Mouse (Mus musculus): ENCODE measurements around the gene Nck1. TPM values are rescaled to one million over a fixed set of nuclear protein-coding genes. Genes with fewer than 3 reads are reported as not detected.
A peak's percentile ranks its signal among the peaks of the same experiment; 100 is the strongest.

Gene Nck1
- polyA plus RNA-seq, 1 experiment from 2014 or later = 61.4 TPM

GRCm38 (mm10) chr9:100465380-100465779 is 80.6 kb downstream of the Nck1 start:
- Histone ChIP-seq H3K27ac (replicated peaks) (no peak overlapping the region), H3K27me3 (replicated peaks; ENCODE audit: low read depth, poor library complexity, severe bottlenecking) (no peaks in the 10 kb centered on the region), H3K36me3 (replicated peaks) (peaks cover 37% of the 10 kb centered on the region), H3K9me3 (no peaks in the 10 kb centered on the region), H3K4me1 (no peaks in the 10 kb centered on the region), H3K4me3 (no peak overlapping the region)
- no peak for DNase-seq (ENCODE audit: low spot score)
- 93% methylated on average over 5 of the region's 5 CpGs for WGBS

- peaks cover 46% of the 10 kb centered on the region for H3K36me3 ChIP-seq (replicated peaks)
- DNase-seq (ENCODE audit: low spot score) = no peak
- no peak overlapping the region for H3K4me3 ChIP-seq
Measured at GRCm38 (mm10) chr9:100463771-100464170, 82.2 kb downstream of the Nck1 start.

GRCm38 (mm10) chr9:100462098-100462497 is 83.8 kb downstream of the Nck1 start:
- no peaks in the 10 kb centered on the region for H3K9me3 ChIP-seq
- H3K4me3 ChIP-seq = no peak overlapping the region
- H3K36me3 ChIP-seq (replicated peaks) = peaks cover 47% of the 10 kb centered on the region
- H3K27me3 ChIP-seq (replicated peaks; ENCODE audit: low read depth, poor library complexity, severe bottlenecking) = no peaks in the 10 kb centered on the region
- no peaks in the 10 kb centered on the region for H3K4me1 ChIP-seq
- WGBS = 90% methylated on average over 4 of the region's 4 CpGs
- no peak overlapping the region for H3K27ac ChIP-seq (replicated peaks)
- DNase-seq (ENCODE audit: low spot score) = no peak

More at GRCm38 (mm10) chr9:100463771-100464170, 82.2 kb downstream of the Nck1 start:
- 78% methylated on average over 2 of the region's 2 CpGs for whole genome bisulfite sequencing
- Histone ChIP-seq H3K4me1 (no peaks in the 10 kb centered on the region), H3K27ac (replicated peaks) (no peak overlapping the region), H3K9me3 (no peaks in the 10 kb centered on the region), H3K27me3 (replicated peaks; ENCODE audit: low read depth, poor library complexity, severe bottlenecking) (no peaks in the 10 kb centered on the region)

GRCm38 (mm10) chr9:100461671-100462070 is 84.3 kb downstream of the Nck1 start:
- H3K27ac ChIP-seq (replicated peaks) = no peak overlapping the region
- no peaks in the 10 kb centered on the region for H3K4me1 ChIP-seq
- 90% methylated on average over 9 of the region's 9 CpGs for whole genome bisulfite sequencing
- no peak overlapping the region for H3K4me3 ChIP-seq
- no peak for DNase-seq (ENCODE audit: low spot score)
- H3K27me3 ChIP-seq (replicated peaks; ENCODE audit: low read depth, poor library complexity, severe bottlenecking) = no peaks in the 10 kb centered on the region
- no peaks in the 10 kb centered on the region for H3K9me3 ChIP-seq
- H3K36me3 ChIP-seq (replicated peaks) = peaks cover 43% of the 10 kb centered on the region

GRCm38 (mm10) chr9:100460203-100460602 is 85.7 kb downstream of the Nck1 start:
- H3K9me3 ChIP-seq = no peaks in the 10 kb centered on the region
- DNase-seq (ENCODE audit: low spot score) = no peak
- H3K4me1 ChIP-seq = no peaks in the 10 kb centered on the region
- WGBS = 98% methylated on average over 9 of the region's 9 CpGs
- peaks cover 5% of the 10 kb centered on the region; the same call in 1 of the 2 replicates for H3K27me3 ChIP-seq (replicated peaks; ENCODE audit: low read depth, poor library complexity, severe bottlenecking)
- no peak overlapping the region for H3K4me3 ChIP-seq
- H3K27ac ChIP-seq (replicated peaks) = no peak overlapping the region
- H3K36me3 ChIP-seq (replicated peaks) = peaks cover 35% of the 10 kb centered on the region

- 90% methylated on average over 17 of the region's 17 CpGs for WGBS
- H3K4me3 ChIP-seq = no peak overlapping the region
- H3K27me3 ChIP-seq (replicated peaks; ENCODE audit: low read depth, poor library complexity, severe bottlenecking) = peaks cover 12% of the 10 kb centered on the region
- peaks cover 12% of the 10 kb centered on the region for H3K4me1 ChIP-seq
- DNase-seq (ENCODE audit: low spot score) = no peak
- no peaks in the 10 kb centered on the region for H3K9me3 ChIP-seq
- H3K36me3 ChIP-seq (replicated peaks) = peaks cover 32% of the 10 kb centered on the region
- H3K27ac ChIP-seq (replicated peaks) = no peak overlapping the region
Measured at GRCm38 (mm10) chr9:100457971-100458681, 87.8 kb downstream of the Nck1 start.

GRCm38 (mm10) chr9:100454664-100454993 is 91.3 kb downstream of the Nck1 start:
- Histone ChIP-seq H3K27ac (replicated peaks) (no peak overlapping the region; the same call in 1 of the 2 replicates), H3K4me3 (peak overlapping the region; percentile 53), H3K9me3 (no peaks in the 10 kb centered on the region), H3K36me3 (replicated peaks) (peaks cover 18% of the 10 kb centered on the region), H3K4me1 (peaks cover 12% of the 10 kb centered on the region), H3K27me3 (replicated peaks; ENCODE audit: low read depth, poor library complexity, severe bottlenecking) (peaks cover 12% of the 10 kb centered on the region)
- WGBS = 25% methylated on average over 9 of the region's 9 CpGs
- no peak for DNase-seq (ENCODE audit: low spot score)

GRCm38 (mm10) chr9:100453944-100454663 is 91.8 kb downstream of the Nck1 start:
- H3K27me3 ChIP-seq (replicated peaks; ENCODE audit: low read depth, poor library complexity, severe bottlenecking) = peaks cover 12% of the 10 kb centered on the region
- H3K4me3 ChIP-seq = peak overlapping the region; percentile 53
- peaks cover 12% of the 10 kb centered on the region for H3K4me1 ChIP-seq
- no peaks in the 10 kb centered on the region for H3K9me3 ChIP-seq
- H3K36me3 ChIP-seq (replicated peaks) = peaks cover 17% of the 10 kb centered on the region
- 9% methylated on average over 25 of the region's 25 CpGs for WGBS
- H3K27ac ChIP-seq (replicated peaks) = no peak overlapping the region; the same call in 1 of the 2 replicates
- DNase-seq (ENCODE audit: low spot score) = peak; percentile 82

GRCm38 (mm10) chr9:100452432-100452831 is 93.5 kb downstream of the Nck1 start:
- Histone ChIP-seq H3K36me3 (replicated peaks) (0 out of 2 replicates have a peak, but pooled peaks cover 3% of the 10 kb centered on the region), H3K27me3 (replicated peaks; ENCODE audit: low read depth, poor library complexity, severe bottlenecking) (peaks cover 21% of the 10 kb centered on the region), H3K9me3 (no peaks in the 10 kb centered on the region), H3K4me1 (peaks cover 12% of the 10 kb centered on the region), H3K27ac (replicated peaks) (no peak overlapping the region), H3K4me3 (no peak overlapping the region)
- no peak for DNase-seq (ENCODE audit: low spot score)
- WGBS = 80% methylated on average over 6 of the region's 6 CpGs

GRCm38 (mm10) chr9:100446059-100446686 is 99.8 kb downstream of the Nck1 start:
- DNase-seq (ENCODE audit: low spot score) = peak; percentile 85
- H3K27ac ChIP-seq (replicated peaks) = peak overlapping the region; percentile 81
- WGBS = under 1% methylated on average over 32 of the region's 32 CpGs
- H3K36me3 ChIP-seq (replicated peaks) = no peaks in the 10 kb centered on the region
- peaks cover 16% of the 10 kb centered on the region; the same call in 1 of the 2 replicates for H3K27me3 ChIP-seq (replicated peaks; ENCODE audit: low read depth, poor library complexity, severe bottlenecking)
- H3K4me3 ChIP-seq = peak overlapping the region; percentile 70
- H3K4me1 ChIP-seq = peaks cover 9% of the 10 kb centered on the region; the same call in 1 of the 2 replicates
- no peaks in the 10 kb centered on the region for H3K9me3 ChIP-seq
